Mouse (Mus musculus): ENCODE results near the gene Abhd8. TPM values are rescaled to one million over a fixed set of nuclear protein-coding genes. Genes with fewer than 3 reads are reported as not detected.

Gene Abhd8
- total and polyA plus RNA-seq, 3 experiments, result 2.6 to 17.0 (median 4.5) TPM

GRCm38 (mm10) chr8:71457659-71458270 lies 5.7 kb downstream of the Abhd8 start:
- DNase-seq (ENCODE audit: low spot score), result no peak
- Histone ChIP-seq H3K4me1 (ENCODE audit: insufficient read depth, low read depth, low read length) (peaks cover 28% of the 10 kb centered on the region), H3K9me3 (replicated peaks) (0 out of 2 replicates have a peak, but pooled peaks cover 2% of the 10 kb centered on the region), H3K4me3 (ENCODE audit: low read depth, low read length) (no peak overlapping the region), H3K27me3 (ENCODE audit: insufficient read depth, low read length) (peaks cover 20% of the 10 kb centered on the region), H3K36me3 (replicated peaks) (peaks cover 39% of the 10 kb centered on the region)
- ATAC-seq (ENCODE audit: extremely low read depth, insufficient number of reproducible peaks, low FRiP score, poor library complexity, severe bottlenecking), result no peak
- TF ChIP-seq CTCF (IDR thresholded peaks at IDR 0.05; ENCODE audit: low read depth, low read length) (no peak), GATA2 (IDR thresholded peaks at IDR 0.05; ENCODE audit: borderline replicate concordance, low read depth, low read length) (no peak), GATA1 (IDR thresholded peaks at IDR 0.05; ENCODE audit: borderline replicate concordance, low read length) (no peak), POLR2AphosphoS5 (IDR thresholded peaks at IDR 0.05; ENCODE audit: insufficient replicate concordance, low read depth, low read length) (no peak), TAL1 (conservative IDR thresholded peaks at IDR 0.05; ENCODE audit: low read depth, low read length) (no peak)

DNA sequence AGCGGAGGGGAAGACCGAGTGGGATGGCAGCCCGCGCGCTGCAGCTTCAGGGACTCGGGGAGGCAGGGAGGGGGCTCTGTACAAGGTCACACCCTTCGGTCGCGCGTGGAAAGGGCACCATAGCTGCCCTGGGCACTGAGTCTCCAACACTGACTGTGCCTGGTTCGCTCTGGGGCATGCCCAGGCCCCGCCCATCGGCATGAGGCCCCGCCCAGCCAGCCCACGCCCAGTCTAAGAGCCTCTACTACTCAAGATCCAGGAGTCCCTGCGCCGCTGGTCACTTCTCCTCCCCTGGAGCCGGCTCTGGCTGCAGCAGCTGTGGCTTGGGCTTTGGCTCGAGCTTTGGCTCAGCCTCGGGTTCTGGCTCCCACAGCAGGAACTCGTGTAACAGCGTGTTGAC lies 6.5 kb downstream of the Abhd8 start:
- Histone ChIP-seq H3K36me3 (replicated peaks) (peaks cover 39% of the 10 kb centered on the region), H3K9me3 (replicated peaks) (0 out of 2 replicates have a peak, but pooled peaks cover 2% of the 10 kb centered on the region), H3K27me3 (ENCODE audit: insufficient read depth, low read length) (peaks cover 28% of the 10 kb centered on the region), H3K4me1 (ENCODE audit: insufficient read depth, low read depth, low read length) (peaks cover 22% of the 10 kb centered on the region), H3K4me3 (ENCODE audit: low read depth, low read length) (no peak overlapping the region; the same call in 1 of the 2 replicates)
- DNase-seq (ENCODE audit: low spot score) (peak; percentile 31), ATAC-seq (ENCODE audit: extremely low read depth, insufficient number of reproducible peaks, low FRiP score, poor library complexity, severe bottlenecking) (no peak)
- TF ChIP-seq GATA2 (IDR thresholded peaks at IDR 0.05; ENCODE audit: borderline replicate concordance, low read depth, low read length), result no peak
- no peak for TF ChIP-seq TAL1 (conservative IDR thresholded peaks at IDR 0.05; ENCODE audit: low read depth, low read length)
- TF ChIP-seq POLR2AphosphoS5 (IDR thresholded peaks at IDR 0.05; ENCODE audit: insufficient replicate concordance, low read depth, low read length), result no peak

DNA sequence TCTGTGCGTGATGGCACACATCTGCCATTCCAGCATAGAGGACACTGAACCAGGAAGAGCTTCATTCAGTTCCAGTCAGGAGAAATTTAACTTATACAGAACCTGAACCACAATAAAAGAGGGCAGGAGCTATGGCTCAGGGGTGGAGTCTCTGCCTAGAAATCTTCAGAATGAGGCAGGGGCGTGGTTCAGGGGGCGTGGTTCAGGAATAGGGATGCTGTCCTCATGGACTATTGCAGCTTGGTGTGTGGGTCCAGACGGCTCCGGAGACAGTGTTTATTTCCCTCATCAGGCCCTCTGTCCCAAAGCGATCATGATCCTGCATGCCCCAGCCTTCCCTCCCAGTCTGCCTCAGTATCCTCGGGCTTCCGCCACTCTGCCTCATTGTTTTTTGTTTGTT lies 8.8 kb downstream of the Abhd8 start:
- TF ChIP-seq CTCF (IDR thresholded peaks at IDR 0.05; ENCODE audit: low read depth, low read length) (no peak), TAL1 (conservative IDR thresholded peaks at IDR 0.05; ENCODE audit: low read depth, low read length) (no peak), GATA2 (IDR thresholded peaks at IDR 0.05; ENCODE audit: borderline replicate concordance, low read depth, low read length) (no peak), GATA1 (IDR thresholded peaks at IDR 0.05; ENCODE audit: borderline replicate concordance, low read length) (no peak), POLR2AphosphoS5 (IDR thresholded peaks at IDR 0.05; ENCODE audit: insufficient replicate concordance, low read depth, low read length) (no peak)
- H3K4me1 ChIP-seq (ENCODE audit: insufficient read depth, low read depth, low read length), result peaks cover 22% of the 10 kb centered on the region
- no peak overlapping the region for H3K4me3 ChIP-seq (ENCODE audit: low read depth, low read length)
- no peak for ATAC-seq (ENCODE audit: extremely low read depth, insufficient number of reproducible peaks, low FRiP score, poor library complexity, severe bottlenecking)
- no peak for DNase-seq (ENCODE audit: low spot score)
- H3K36me3 ChIP-seq (replicated peaks), result peaks cover 24% of the 10 kb centered on the region
- H3K9me3 ChIP-seq (replicated peaks), result no peaks in the 10 kb centered on the region
- H3K27me3 ChIP-seq (ENCODE audit: insufficient read depth, low read length), result peaks cover 35% of the 10 kb centered on the region

GRCm38 (mm10) chr8:71452669-71453068 lies 10.8 kb downstream of the Abhd8 start:
- Histone ChIP-seq H3K4me1 (ENCODE audit: insufficient read depth, low read depth, low read length) (peaks cover 18% of the 10 kb centered on the region), H3K27me3 (ENCODE audit: insufficient read depth, low read length) (peaks cover 36% of the 10 kb centered on the region), H3K9me3 (replicated peaks) (no peaks in the 10 kb centered on the region), H3K36me3 (replicated peaks) (peaks cover 9% of the 10 kb centered on the region), H3K4me3 (ENCODE audit: low read depth, low read length) (no peak overlapping the region)
- TF ChIP-seq POLR2AphosphoS5 (IDR thresholded peaks at IDR 0.05; ENCODE audit: insufficient replicate concordance, low read depth, low read length) (no peak), GATA1 (IDR thresholded peaks at IDR 0.05; ENCODE audit: borderline replicate concordance, low read length) (no peak), TAL1 (conservative IDR thresholded peaks at IDR 0.05; ENCODE audit: low read depth, low read length) (no peak), CTCF (IDR thresholded peaks at IDR 0.05; ENCODE audit: low read depth, low read length) (no peak), GATA2 (IDR thresholded peaks at IDR 0.05; ENCODE audit: borderline replicate concordance, low read depth, low read length) (no peak)
- no peak for ATAC-seq (ENCODE audit: extremely low read depth, insufficient number of reproducible peaks, low FRiP score, poor library complexity, severe bottlenecking)
- no peak for DNase-seq (ENCODE audit: low spot score)

GRCm38 (mm10) chr8:71451777-71452176 lies 11.7 kb downstream of the Abhd8 start:
- no peaks in the 10 kb centered on the region for H3K9me3 ChIP-seq (replicated peaks)
- no peak for TF ChIP-seq GATA1 (IDR thresholded peaks at IDR 0.05; ENCODE audit: borderline replicate concordance, low read length)
- no peak for TF ChIP-seq POLR2AphosphoS5 (IDR thresholded peaks at IDR 0.05; ENCODE audit: insufficient replicate concordance, low read depth, low read length)
- no peak for TF ChIP-seq GATA2 (IDR thresholded peaks at IDR 0.05; ENCODE audit: borderline replicate concordance, low read depth, low read length)
- TF ChIP-seq TAL1 (conservative IDR thresholded peaks at IDR 0.05; ENCODE audit: low read depth, low read length), result no peak
- TF ChIP-seq CTCF (IDR thresholded peaks at IDR 0.05; ENCODE audit: low read depth, low read length), result no peak
- DNase-seq (ENCODE audit: low spot score) (no peak), ATAC-seq (ENCODE audit: extremely low read depth, insufficient number of reproducible peaks, low FRiP score, poor library complexity, severe bottlenecking) (no peak)
- peaks cover 41% of the 10 kb centered on the region for H3K27me3 ChIP-seq (ENCODE audit: insufficient read depth, low read length)
- no peak overlapping the region; the same call in 1 of the 2 replicates for H3K4me3 ChIP-seq (ENCODE audit: low read depth, low read length)
- H3K4me1 ChIP-seq (ENCODE audit: insufficient read depth, low read depth, low read length), result peaks cover 9% of the 10 kb centered on the region
- peaks cover 2% of the 10 kb centered on the region for H3K36me3 ChIP-seq (replicated peaks)

GRCm38 (mm10) chr8:71451337-71451736 lies 12.1 kb downstream of the Abhd8 start:
- H3K4me3 ChIP-seq (ENCODE audit: low read depth, low read length), result no peak overlapping the region
- H3K9me3 ChIP-seq (replicated peaks), result no peaks in the 10 kb centered on the region
- H3K27me3 ChIP-seq (ENCODE audit: insufficient read depth, low read length), result peaks cover 40% of the 10 kb centered on the region
- ATAC-seq (ENCODE audit: extremely low read depth, insufficient number of reproducible peaks, low FRiP score, poor library complexity, severe bottlenecking), result no peak
- TF ChIP-seq TAL1 (conservative IDR thresholded peaks at IDR 0.05; ENCODE audit: low read depth, low read length), result no peak
- TF ChIP-seq CTCF (IDR thresholded peaks at IDR 0.05; ENCODE audit: low read depth, low read length), result no peak
- TF ChIP-seq POLR2AphosphoS5 (IDR thresholded peaks at IDR 0.05; ENCODE audit: insufficient replicate concordance, low read depth, low read length), result no peak
- DNase-seq (ENCODE audit: low spot score), result no peak
- H3K36me3 ChIP-seq (replicated peaks), result no peaks in the 10 kb centered on the region
- peaks cover 7% of the 10 kb centered on the region for H3K4me1 ChIP-seq (ENCODE audit: insufficient read depth, low read depth, low read length)

All from G1E (cell line).